Mouse (Mus musculus): ENCODE data around the gene Stmnd1. TPM values are rescaled to one million over a fixed set of nuclear protein-coding genes. Genes with fewer than 3 reads are reported as not detected.

The Stmnd1 gene
- polyA plus RNA-seq, 1 experiment from 2014 or later = 0.33 TPM

DNA sequence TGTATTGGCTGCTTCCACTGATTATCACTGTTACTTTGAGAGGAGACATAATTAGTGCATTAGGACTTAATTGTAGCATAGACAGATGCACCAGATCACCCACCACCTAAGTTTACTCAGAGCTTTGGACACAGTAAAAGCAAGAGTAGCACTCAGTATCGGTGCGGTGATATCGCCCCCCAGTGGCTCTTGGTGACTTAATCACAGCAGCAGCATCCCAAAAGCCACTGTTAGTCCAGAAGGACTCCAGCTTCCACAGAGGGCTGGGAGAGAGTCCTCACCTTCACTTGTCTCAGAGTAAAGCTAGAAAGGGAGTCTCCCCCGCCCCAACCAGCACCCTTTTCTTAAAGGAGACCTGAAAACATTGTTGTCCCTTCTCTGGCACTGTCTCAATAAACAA, 15.7 kb upstream of the Stmnd1 start:
- Histone ChIP-seq H3K27ac (ENCODE audit: poor library complexity, severe bottlenecking) (no peak overlapping the region), H3K4me1 (replicated peaks) (peaks cover 16% of the 10 kb centered on the region), H3K4me3 (no peak overlapping the region), H3K9ac (no peak overlapping the region), H3K9me3 (replicated peaks) (no peaks in the 10 kb centered on the region), H3K36me3 (no peaks in the 10 kb centered on the region), H3K27me3 (replicated peaks) (no peaks in the 10 kb centered on the region), H3K4me2 (no peak overlapping the region)
- WGBS = 9% methylated on average over 4 of the region's 4 CpGs
- ATAC-seq (ENCODE audit: insufficient number of reproducible peaks, low FRiP score) = no peak

DNA sequence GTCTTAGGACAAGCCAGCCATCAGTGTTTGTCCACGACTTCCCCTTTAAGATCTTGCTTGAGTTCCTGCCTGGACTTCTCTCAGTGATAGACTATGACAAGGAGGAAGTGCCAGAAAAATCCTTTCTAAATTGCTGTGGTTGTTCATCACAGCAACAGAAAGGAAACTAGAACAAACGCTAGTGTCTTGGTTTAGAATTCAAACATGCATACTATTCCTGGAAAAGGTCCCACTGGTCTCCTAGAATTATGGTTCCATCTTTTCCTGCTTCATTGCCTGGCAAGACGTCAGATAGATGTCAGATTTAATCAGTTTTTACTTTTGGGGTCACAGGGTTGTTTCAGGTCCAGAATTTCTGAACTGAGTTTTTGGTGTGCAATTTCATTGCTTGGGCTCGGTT, 14.0 kb upstream of the Stmnd1 start:
- peaks cover 10% of the 10 kb centered on the region for H3K4me1 ChIP-seq (replicated peaks)
- H3K36me3 ChIP-seq = no peaks in the 10 kb centered on the region
- H3K9ac ChIP-seq = no peak overlapping the region
- H3K27ac ChIP-seq (ENCODE audit: poor library complexity, severe bottlenecking) = no peak overlapping the region
- no peak overlapping the region for H3K4me2 ChIP-seq
- ATAC-seq (ENCODE audit: insufficient number of reproducible peaks, low FRiP score) = no peak
- WGBS = 55% methylated on average over 4 of the region's 4 CpGs
- H3K4me3 ChIP-seq = no peak overlapping the region
- no peaks in the 10 kb centered on the region for H3K9me3 ChIP-seq (replicated peaks)
- H3K27me3 ChIP-seq (replicated peaks) = no peaks in the 10 kb centered on the region

DNA sequence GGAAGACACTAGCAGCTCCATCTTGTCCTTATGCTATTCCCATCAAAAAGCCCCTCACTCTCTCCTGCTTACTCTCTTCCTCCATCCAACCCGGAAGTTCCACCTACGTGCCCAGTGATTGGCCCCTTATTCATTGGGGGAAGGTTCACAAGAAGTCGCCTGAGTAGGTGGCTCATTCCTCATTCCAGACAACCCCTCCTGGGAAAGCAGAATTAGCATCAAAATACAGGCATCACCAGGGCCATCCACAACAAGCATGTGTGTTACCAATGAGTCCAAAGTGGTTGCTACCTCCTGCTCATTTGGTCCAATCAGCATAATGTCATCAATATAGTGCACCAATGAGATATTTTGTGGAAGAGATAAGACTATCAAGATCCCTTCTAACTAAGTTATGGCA, 12.3 kb upstream of the Stmnd1 start:
- Histone ChIP-seq H3K9ac (no peak overlapping the region), H3K27ac (ENCODE audit: poor library complexity, severe bottlenecking) (no peak overlapping the region), H3K36me3 (no peaks in the 10 kb centered on the region), H3K9me3 (replicated peaks) (no peaks in the 10 kb centered on the region), H3K4me3 (no peak overlapping the region), H3K4me2 (no peak overlapping the region), H3K27me3 (replicated peaks) (no peaks in the 10 kb centered on the region), H3K4me1 (replicated peaks) (no peaks in the 10 kb centered on the region)
- WGBS = 64% methylated on average over 3 of the region's 3 CpGs
- ATAC-seq (ENCODE audit: insufficient number of reproducible peaks, low FRiP score) = no peak

DNA sequence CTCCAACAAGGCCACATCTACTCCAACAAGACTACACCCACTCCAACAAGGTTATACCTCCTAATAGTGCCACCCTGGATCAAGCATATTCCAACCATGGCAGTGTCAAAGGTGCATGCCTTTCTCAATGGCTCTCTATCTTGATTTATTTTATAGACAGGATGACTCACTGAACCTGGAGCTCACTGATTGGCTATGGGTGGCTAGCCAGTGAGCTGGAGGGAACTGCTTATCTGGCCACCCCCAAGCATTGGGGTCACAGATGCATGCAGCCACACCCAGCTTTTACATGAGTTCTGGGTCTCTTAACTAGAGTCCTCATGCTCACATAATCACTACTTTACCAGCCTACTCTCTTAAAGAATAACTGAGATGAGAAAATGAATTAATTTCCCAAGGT, 5.7 kb upstream of the Stmnd1 start:
- Histone ChIP-seq H3K36me3 (no peaks in the 10 kb centered on the region), H3K27ac (ENCODE audit: poor library complexity, severe bottlenecking) (no peak overlapping the region), H3K9me3 (replicated peaks) (no peaks in the 10 kb centered on the region), H3K4me2 (no peak overlapping the region), H3K4me1 (replicated peaks) (peaks cover 7% of the 10 kb centered on the region), H3K4me3 (no peak overlapping the region), H3K27me3 (replicated peaks) (no peaks in the 10 kb centered on the region), H3K9ac (no peak overlapping the region)
- ATAC-seq (ENCODE audit: insufficient number of reproducible peaks, low FRiP score) = no peak

DNA sequence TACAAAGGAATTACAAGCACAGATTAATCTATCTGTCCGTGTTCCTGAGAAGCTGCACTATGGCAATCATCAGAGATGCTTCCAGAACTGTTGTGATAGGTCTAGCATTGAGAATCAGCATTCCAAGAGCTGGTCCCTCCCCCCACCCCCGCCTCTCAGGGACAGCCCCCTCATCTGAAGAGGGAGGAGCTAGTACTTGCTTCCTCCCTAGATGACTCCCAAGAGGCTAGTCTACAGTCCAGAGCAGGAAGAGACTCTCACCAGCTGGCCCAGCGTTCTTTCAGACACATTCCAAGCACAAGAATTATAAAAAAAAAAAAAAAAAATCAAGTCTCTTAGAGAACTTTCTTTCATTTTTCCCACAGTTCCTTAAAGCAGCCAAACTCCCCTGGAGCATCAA, 5.2 kb upstream of the Stmnd1 start:
- Histone ChIP-seq H3K27me3 (replicated peaks) (no peaks in the 10 kb centered on the region), H3K4me2 (no peak overlapping the region), H3K36me3 (no peaks in the 10 kb centered on the region), H3K27ac (ENCODE audit: poor library complexity, severe bottlenecking) (no peak overlapping the region), H3K9ac (no peak overlapping the region), H3K4me1 (replicated peaks) (peaks cover 13% of the 10 kb centered on the region), H3K9me3 (replicated peaks) (no peaks in the 10 kb centered on the region), H3K4me3 (no peak overlapping the region)
- no peak for ATAC-seq (ENCODE audit: insufficient number of reproducible peaks, low FRiP score)
- WGBS = 30% methylated on average over 3 of the region's 3 CpGs

DNA sequence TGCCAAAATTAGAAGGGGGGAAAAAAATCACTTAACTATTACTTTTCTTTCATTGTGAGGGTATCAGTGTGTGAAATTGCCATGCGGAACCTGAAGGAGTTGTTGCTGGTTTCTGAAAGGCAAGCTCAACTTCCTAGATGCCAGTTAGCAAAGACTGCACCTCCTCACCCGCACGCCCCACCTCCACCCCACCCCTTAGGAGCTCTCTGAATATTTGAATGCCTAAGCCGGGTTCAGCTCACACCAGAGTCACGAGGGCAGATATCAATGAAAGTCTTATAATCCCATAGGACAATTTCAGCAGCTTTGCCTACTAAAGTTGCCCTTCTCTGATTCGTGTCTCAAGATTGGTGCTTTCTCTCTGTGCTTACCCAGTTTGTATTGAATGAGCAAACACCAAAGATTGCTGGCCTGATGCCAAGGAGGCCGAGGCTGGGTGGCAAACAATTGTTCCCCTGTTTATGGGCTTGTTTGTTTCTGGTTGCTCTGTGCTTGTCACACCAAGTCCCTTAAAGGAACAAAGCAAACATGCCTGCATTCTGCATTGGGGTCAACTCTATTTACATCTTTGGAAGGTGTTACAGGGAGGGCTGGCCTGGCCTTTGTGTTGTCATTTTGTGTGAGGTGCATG, 4.6 kb upstream of the Stmnd1 start:
- H3K27me3 ChIP-seq (replicated peaks) = no peaks in the 10 kb centered on the region
- no peak for ATAC-seq (ENCODE audit: insufficient number of reproducible peaks, low FRiP score)
- 50% methylated on average over 7 of the region's 7 CpGs for WGBS
- no peak overlapping the region for H3K9ac ChIP-seq
- H3K36me3 ChIP-seq = no peaks in the 10 kb centered on the region
- no peaks in the 10 kb centered on the region for H3K9me3 ChIP-seq (replicated peaks)
- no peak overlapping the region for H3K4me2 ChIP-seq
- H3K4me3 ChIP-seq = no peak overlapping the region
- H3K4me1 ChIP-seq (replicated peaks) = peaks cover 19% of the 10 kb centered on the region
- H3K27ac ChIP-seq (ENCODE audit: poor library complexity, severe bottlenecking) = no peak overlapping the region

DNA sequence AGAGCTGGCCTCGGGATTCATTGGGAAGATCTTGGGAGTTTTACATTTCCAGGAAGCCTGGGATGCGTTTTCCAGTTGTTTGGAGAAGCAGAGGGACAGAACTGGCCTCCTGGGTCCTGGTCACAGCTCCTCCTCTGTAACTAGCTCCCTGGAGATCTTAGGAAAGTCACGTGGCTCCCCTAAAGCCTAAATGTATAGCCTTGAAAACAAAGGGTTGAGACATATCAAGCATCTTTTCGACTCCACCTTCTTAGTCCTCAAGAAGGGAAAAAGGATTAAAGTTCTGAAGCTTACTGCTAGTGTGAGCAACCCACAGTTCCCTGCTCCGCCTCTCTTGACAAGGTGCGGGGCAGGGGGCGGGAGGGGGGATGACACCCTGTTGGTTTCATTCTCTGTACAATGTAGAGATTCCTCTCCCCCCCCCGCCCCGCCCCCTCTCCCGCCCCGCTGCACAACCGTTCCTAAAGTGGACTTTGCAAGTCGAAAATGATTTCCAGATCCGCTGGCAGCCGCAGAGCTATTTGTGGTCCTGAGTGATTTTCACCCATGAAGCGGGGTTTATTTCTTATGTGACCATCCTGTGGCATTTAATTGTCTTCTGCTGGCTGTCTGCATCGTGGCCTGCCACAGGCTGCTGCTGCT, 589 bp upstream of the Stmnd1 start:
- H3K9ac ChIP-seq = no peak overlapping the region
- no peaks in the 10 kb centered on the region for H3K9me3 ChIP-seq (replicated peaks)
- H3K4me1 ChIP-seq (replicated peaks) = peaks cover 24% of the 10 kb centered on the region
- peak overlapping the region; percentile 71 for H3K4me2 ChIP-seq
- no peaks in the 10 kb centered on the region for H3K36me3 ChIP-seq
- H3K27ac ChIP-seq (ENCODE audit: poor library complexity, severe bottlenecking) = 0 out of 2 replicates have a peak overlapping the region, but pooled peaks have one; percentile 32
- H3K4me3 ChIP-seq = peak overlapping the region; percentile 38
- WGBS = 6% methylated on average over 17 of the region's 17 CpGs
- H3K27me3 ChIP-seq (replicated peaks) = no peaks in the 10 kb centered on the region
- no peak for ATAC-seq (ENCODE audit: insufficient number of reproducible peaks, low FRiP score)

DNA sequence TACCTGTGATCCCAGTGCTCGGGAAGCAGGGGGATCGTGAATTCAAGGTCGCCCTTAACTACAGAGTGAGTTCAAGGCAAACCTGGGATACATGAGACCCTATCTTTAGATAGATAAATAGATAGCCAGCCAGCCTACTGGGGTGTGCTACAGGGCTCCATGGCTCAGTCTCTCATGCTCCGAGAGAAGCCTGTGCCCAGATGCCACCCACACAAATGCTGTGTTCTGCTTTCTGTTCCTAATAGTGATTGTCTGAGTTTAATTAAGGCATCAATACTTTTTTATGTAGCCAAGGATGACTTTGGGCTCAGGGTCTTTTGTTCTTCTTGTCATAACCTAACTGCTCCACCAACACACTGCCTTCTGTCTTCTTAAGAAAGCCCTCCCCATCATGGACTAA, 2.2 kb downstream of the Stmnd1 start:
- Histone ChIP-seq H3K27me3 (replicated peaks) (no peaks in the 10 kb centered on the region), H3K4me1 (replicated peaks) (peaks cover 20% of the 10 kb centered on the region), H3K4me2 (no peak overlapping the region), H3K4me3 (no peak overlapping the region), H3K27ac (ENCODE audit: poor library complexity, severe bottlenecking) (no peak overlapping the region), H3K36me3 (no peaks in the 10 kb centered on the region), H3K9me3 (replicated peaks) (no peaks in the 10 kb centered on the region), H3K9ac (no peak overlapping the region)
- ATAC-seq (ENCODE audit: insufficient number of reproducible peaks, low FRiP score) = no peak
- WGBS = 87% methylated on average over 4 of the region's 4 CpGs

DNA sequence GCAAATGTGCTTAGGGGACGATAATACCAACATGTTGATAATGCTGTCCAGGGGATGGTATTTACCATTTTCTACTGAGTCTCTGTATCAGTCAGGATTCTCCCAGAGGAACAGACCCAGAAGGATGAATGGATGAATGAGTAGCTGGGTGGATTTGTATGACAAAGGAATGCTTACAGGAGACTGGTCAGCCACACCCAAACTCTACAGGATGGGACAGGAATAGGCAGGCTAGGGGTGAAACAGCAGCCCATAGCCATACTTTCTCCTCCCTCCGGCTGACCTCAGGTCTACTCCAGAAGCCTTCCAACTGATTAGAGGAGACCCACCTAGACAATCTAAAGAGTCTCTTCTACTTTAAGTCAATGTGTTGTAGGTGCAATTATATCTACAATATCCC, 9.0 kb downstream of the Stmnd1 start:
- Histone ChIP-seq H3K4me2 (no peak overlapping the region), H3K4me1 (replicated peaks) (no peaks in the 10 kb centered on the region), H3K4me3 (no peak overlapping the region), H3K36me3 (no peaks in the 10 kb centered on the region), H3K9ac (no peak overlapping the region), H3K9me3 (replicated peaks) (no peaks in the 10 kb centered on the region), H3K27me3 (replicated peaks) (no peaks in the 10 kb centered on the region), H3K27ac (ENCODE audit: poor library complexity, severe bottlenecking) (no peak overlapping the region)
- ATAC-seq (ENCODE audit: insufficient number of reproducible peaks, low FRiP score) = no peak
- WGBS = 93% methylated on average over 2 of the region's 2 CpGs

DNA sequence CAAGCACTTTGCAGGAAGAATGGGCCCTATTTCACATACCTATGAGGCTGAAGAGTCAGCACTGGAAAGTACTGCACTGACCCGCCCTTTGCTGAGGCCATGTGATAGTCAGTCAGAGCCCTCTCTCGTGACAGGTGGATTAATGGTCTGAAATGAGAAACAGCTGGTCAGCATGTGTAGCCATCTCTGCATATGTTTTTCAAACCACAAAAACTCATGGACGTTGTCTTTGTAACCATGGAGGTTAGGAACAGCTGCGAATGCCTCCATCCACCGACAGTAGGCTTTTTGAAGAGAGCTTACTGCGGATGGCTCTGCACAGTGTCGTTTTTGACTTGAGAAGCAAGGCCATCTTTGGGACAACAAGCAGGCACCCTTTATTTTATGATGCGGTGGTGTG, 14.3 kb downstream of the Stmnd1 start:
- no peak overlapping the region for H3K4me2 ChIP-seq
- ATAC-seq (ENCODE audit: insufficient number of reproducible peaks, low FRiP score) = no peak
- WGBS = 73% methylated on average over 8 of the region's 8 CpGs

DNA sequence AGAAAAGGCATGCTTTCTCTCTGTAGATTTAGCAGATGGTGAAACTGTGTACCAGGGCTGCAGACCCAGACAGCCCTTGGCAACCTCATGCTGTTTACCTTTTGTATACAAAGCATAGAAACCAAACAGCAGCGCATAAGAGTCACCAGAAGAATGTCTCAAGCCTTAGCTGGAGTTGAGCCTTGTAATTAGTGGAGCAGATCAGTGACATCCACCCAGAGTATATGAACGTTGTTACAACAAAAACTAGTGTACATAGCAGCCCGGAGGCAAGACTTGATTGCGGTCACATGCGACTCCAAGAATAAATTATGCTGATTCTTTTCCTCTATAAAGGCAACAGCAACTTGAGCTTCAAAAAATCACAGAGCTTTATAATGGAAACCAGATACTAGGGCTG, 14.9 kb downstream of the Stmnd1 start:
- Histone ChIP-seq H3K36me3 (no peaks in the 10 kb centered on the region), H3K4me3 (no peak overlapping the region), H3K27ac (ENCODE audit: poor library complexity, severe bottlenecking) (no peak overlapping the region), H3K9ac (no peak overlapping the region), H3K9me3 (replicated peaks) (no peaks in the 10 kb centered on the region), H3K4me2 (no peak overlapping the region), H3K4me1 (replicated peaks) (no peaks in the 10 kb centered on the region), H3K27me3 (replicated peaks) (no peaks in the 10 kb centered on the region)
- no peak for ATAC-seq (ENCODE audit: insufficient number of reproducible peaks, low FRiP score)
- 83% methylated on average over 5 of the region's 5 CpGs for WGBS

More for the DNA sequence above, 14.3 kb downstream of the Stmnd1 start:
- Histone ChIP-seq H3K27ac (ENCODE audit: poor library complexity, severe bottlenecking) (no peak overlapping the region), H3K4me3 (no peak overlapping the region), H3K4me1 (replicated peaks) (no peaks in the 10 kb centered on the region), H3K9ac (no peak overlapping the region), H3K9me3 (replicated peaks) (no peaks in the 10 kb centered on the region), H3K27me3 (replicated peaks) (no peaks in the 10 kb centered on the region), H3K36me3 (no peaks in the 10 kb centered on the region)

DNA sequence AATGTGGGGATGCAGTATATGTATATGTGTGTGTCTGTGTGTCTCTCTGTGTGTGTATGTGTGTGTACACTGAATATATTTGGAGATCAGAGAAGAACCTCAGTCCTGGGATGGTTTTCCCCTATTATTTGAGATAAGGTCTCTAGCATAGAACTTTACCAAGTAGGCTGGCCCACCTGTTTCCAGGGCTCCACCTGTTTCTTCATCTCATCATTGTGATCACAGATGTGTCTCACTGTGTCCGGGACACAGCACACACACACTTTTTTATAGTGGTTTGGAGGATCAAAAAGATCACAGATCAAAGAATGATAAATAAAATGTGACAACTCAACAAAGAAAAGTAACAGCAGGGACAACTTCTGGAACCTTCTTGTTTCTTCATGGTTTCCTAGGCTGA, 17.0 kb downstream of the Stmnd1 start:
- no peaks in the 10 kb centered on the region for H3K9me3 ChIP-seq (replicated peaks)
- no peak overlapping the region for H3K27ac ChIP-seq (ENCODE audit: poor library complexity, severe bottlenecking)
- ATAC-seq (ENCODE audit: insufficient number of reproducible peaks, low FRiP score) = no peak
- WGBS = 74% methylated on average over 1 of the region's 1 CpGs
- no peak overlapping the region for H3K9ac ChIP-seq
- H3K4me2 ChIP-seq = no peak overlapping the region
- H3K4me1 ChIP-seq (replicated peaks) = no peaks in the 10 kb centered on the region
- no peak overlapping the region for H3K4me3 ChIP-seq
- no peaks in the 10 kb centered on the region for H3K27me3 ChIP-seq (replicated peaks)
- no peaks in the 10 kb centered on the region for H3K36me3 ChIP-seq
